Mouse (Mus musculus): ENCODE data around the gene Gm20696. TPM values are rescaled to one million over a fixed set of nuclear protein-coding genes. Genes with fewer than 3 reads are reported as not detected.

The Gm20696 gene
- total and polyA plus RNA-seq, 3 experiments = 0.59 TPM; not detected in 2

DNA sequence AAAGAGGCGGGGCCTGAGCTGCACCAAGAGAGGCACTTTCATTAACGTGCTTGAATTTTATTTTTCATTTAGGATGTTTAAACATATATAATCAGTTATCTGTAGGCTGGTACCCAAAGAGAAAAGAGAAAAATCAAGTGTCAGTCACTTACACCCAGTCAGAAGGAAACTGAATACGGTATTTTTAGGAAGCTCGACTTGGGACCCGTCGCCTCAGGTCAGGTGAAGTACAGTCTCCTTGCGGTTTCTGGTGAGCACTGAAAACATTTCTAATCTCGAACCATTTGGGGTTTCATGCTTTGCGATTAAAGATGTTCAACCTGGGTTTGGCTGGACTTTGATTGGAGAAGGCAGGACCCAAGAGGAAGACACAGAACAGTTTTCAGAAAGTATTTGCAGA, 385.2 kb downstream of the Gm20696 start:
- dilution Hi-C loops (cut with MboI; ENCODE audit: extremely low pct_ligation_motif_present, extremely low pct_unique_long_range_greater_than_20kb, low sequenced_read_pairs) = no loop called here
- Histone ChIP-seq H3K27ac (ENCODE audit: insufficient read depth, low read depth) (no peak overlapping the region), H3K27me3 (replicated peaks) (no peaks in the 10 kb centered on the region), H3K4me3 (replicated peaks in 1 of 3; ENCODE audit: low read depth in 2 of 3, low read length in 2 of 3, poor library complexity in 1 of 3) (no peak overlapping the region), H3K9ac (ENCODE audit: insufficient read depth, low read depth) (no peak overlapping the region), H3K9me3 (replicated peaks; ENCODE audit: low read length) (no peaks in the 10 kb centered on the region), H3K36me3 (replicated peaks in 1 of 2; ENCODE audit: control insufficient read depth in 1 of 2, insufficient read depth in 1 of 2, low read length in 1 of 2) (no peaks in the 10 kb centered on the region), H3K4me2 (ENCODE audit: insufficient read depth, low read depth, poor library complexity, severe bottlenecking) (peak overlapping the region; percentile 37), H3K4me1 (ENCODE audit: control insufficient read depth in 1 of 2, insufficient read depth in 2 of 2) (peaks cover 38 to 58% of the 10 kb centered on the region in 2 experiments), H3K79me2 (replicated peaks; ENCODE audit: control insufficient read depth, extremely low read depth, insufficient read depth, poor library complexity, severe bottlenecking) (no peaks in the 10 kb centered on the region)
- TF ChIP-seq TBP (conservative IDR thresholded peaks at IDR 0.05; ENCODE audit: low read depth, low read length) (no peak), BHLHE40 (IDR thresholded peaks at IDR 0.05; ENCODE audit: low read depth, low read length) (peak; percentile 96), ZMIZ1 (IDR thresholded peaks at IDR 0.05; ENCODE audit: low read depth, low read length) (no peak), UBTF (IDR thresholded peaks at IDR 0.05; ENCODE audit: low read depth, low read length) (no peak), IRF4 (IDR thresholded peaks at IDR 0.05; ENCODE audit: low read depth, low read length) (peak; percentile 86), ETS1 (conservative IDR thresholded peaks at IDR 0.05; ENCODE audit: low read depth, low read length) (peak; percentile 83), JUND (conservative IDR thresholded peaks at IDR 0.05; ENCODE audit: low read depth, low read length) (peak; percentile 67), EP300 (IDR thresholded peaks at IDR 0.05; ENCODE audit: low read length) (peak; percentile 71), MAZ (IDR thresholded peaks at IDR 0.05; ENCODE audit: low read depth, low read length) (no peak), JUN (IDR thresholded peaks at IDR 0.05; ENCODE audit: insufficient read depth, low read depth, low read length) (peak; percentile 48; the same call in 1 of the 2 replicates), MEF2A (IDR thresholded peaks at IDR 0.05; ENCODE audit: borderline replicate concordance, low read depth, low read length) (peak; percentile 92), TCF12 (IDR thresholded peaks at IDR 0.05; ENCODE audit: low read depth, low read length) (0 out of 2 replicates have a peak, but pooled peaks have one; percentile 25)
- peak; percentile 48 for DNase-seq (ENCODE audit: extremely low read depth)
- in situ Hi-C loops (cut with MboI; ENCODE audit: low pct_ligation_motif_present, low pct_unique_long_range_greater_than_20kb, low sequenced_read_pairs) = no loop called here

DNA sequence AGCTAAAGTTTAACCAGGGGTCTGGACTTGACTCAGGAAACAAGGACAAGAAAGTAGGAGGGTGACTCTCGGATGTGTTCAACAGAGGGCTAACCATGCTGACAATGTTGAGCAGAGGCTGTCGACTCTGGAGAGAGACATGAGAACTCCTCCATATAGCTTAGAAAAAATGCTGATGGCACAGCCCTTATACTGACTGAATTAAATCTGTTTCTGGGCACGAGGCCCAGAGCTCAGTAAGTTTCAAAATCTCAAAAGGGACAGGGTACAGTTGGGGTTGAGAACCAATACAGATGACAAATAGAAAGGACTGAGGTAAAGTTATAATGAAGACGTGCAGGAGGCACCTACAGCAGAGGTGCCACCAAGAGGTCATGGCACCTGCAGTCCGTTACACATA, 386.0 kb downstream of the Gm20696 start:
- in situ Hi-C loops (cut with MboI; ENCODE audit: low pct_ligation_motif_present, low pct_unique_long_range_greater_than_20kb, low sequenced_read_pairs) = no loop called here
- Histone ChIP-seq H3K27me3 (replicated peaks) (no peaks in the 10 kb centered on the region), H3K36me3 (replicated peaks in 1 of 2; ENCODE audit: control insufficient read depth in 1 of 2, insufficient read depth in 1 of 2, low read length in 1 of 2) (no peaks in the 10 kb centered on the region), H3K9me3 (replicated peaks; ENCODE audit: low read length) (no peaks in the 10 kb centered on the region), H3K4me2 (ENCODE audit: insufficient read depth, low read depth, poor library complexity, severe bottlenecking) (no peak overlapping the region; the same call in 1 of the 2 replicates), H3K79me2 (replicated peaks; ENCODE audit: control insufficient read depth, extremely low read depth, insufficient read depth, poor library complexity, severe bottlenecking) (no peaks in the 10 kb centered on the region), H3K4me1 (ENCODE audit: control insufficient read depth in 1 of 2, insufficient read depth in 2 of 2) (peaks cover 37 to 67% of the 10 kb centered on the region in 2 experiments), H3K9ac (ENCODE audit: insufficient read depth, low read depth) (no peak overlapping the region), H3K27ac (ENCODE audit: insufficient read depth, low read depth) (no peak overlapping the region), H3K4me3 (replicated peaks in 1 of 3; ENCODE audit: low read depth in 2 of 3, low read length in 2 of 3, poor library complexity in 1 of 3) (no peak overlapping the region)
- DNase-seq (ENCODE audit: extremely low read depth) = no peak
- dilution Hi-C loops (cut with MboI; ENCODE audit: extremely low pct_ligation_motif_present, extremely low pct_unique_long_range_greater_than_20kb, low sequenced_read_pairs) = no loop called here
- TF ChIP-seq SMC3 (IDR thresholded peaks at IDR 0.05; ENCODE audit: low read depth, low read length) (no peak), ZC3H11A (IDR thresholded peaks at IDR 0.05; ENCODE audit: low read depth, low read length) (no peak), RCOR1 (conservative IDR thresholded peaks at IDR 0.05; ENCODE audit: low read depth, low read length) (no peak), JUN (IDR thresholded peaks at IDR 0.05; ENCODE audit: insufficient read depth, low read depth, low read length) (no peak), MAZ (IDR thresholded peaks at IDR 0.05; ENCODE audit: low read depth, low read length) (no peak), MXI1 (IDR thresholded peaks at IDR 0.05; ENCODE audit: low read depth, low read length) (no peak), ELF1 (IDR thresholded peaks at IDR 0.05; ENCODE audit: low read depth, low read length) (no peak), NRF1 (IDR thresholded peaks at IDR 0.05; ENCODE audit: low read depth, low read length) (no peak), TCF12 (IDR thresholded peaks at IDR 0.05; ENCODE audit: low read depth, low read length) (no peak), USF2 (conservative IDR thresholded peaks at IDR 0.05; ENCODE audit: low read depth, low read length) (no peak), RAD21 (IDR thresholded peaks at IDR 0.05; ENCODE audit: low read depth, low read length) (no peak), HCFC1 (IDR thresholded peaks at IDR 0.05; ENCODE audit: low read depth, low read length) (no peak), GABPA (IDR thresholded peaks at IDR 0.05; ENCODE audit: insufficient replicate concordance, low read depth, low read length) (no peak), SIN3A (IDR thresholded peaks at IDR 0.05; ENCODE audit: low read length) (no peak)
